ENCODE assay signal across 8 mouse cellular contexts in the genomic region with DNA sequence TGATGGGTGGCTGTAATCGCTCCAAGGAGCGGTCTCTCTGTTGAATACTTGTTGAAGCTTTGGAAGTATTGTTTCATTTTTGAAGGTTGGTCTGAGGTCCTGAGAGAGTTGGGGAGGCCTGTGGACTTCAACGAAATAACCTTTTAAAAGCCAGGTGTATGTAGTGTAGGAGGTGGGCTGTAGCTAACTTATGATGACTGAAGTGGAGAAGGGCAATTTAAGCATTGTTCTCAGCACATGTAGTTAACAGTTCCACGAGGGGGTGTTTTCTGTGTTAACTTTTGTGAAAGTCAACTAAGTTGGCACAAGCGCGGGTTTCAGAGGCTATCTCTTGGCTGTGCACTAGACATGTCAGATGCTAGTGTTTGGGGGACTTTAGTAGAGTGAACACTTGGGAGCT. TPM values are rescaled to one million over a fixed set of nuclear protein-coding genes. Genes with fewer than 3 reads are reported as not detected.
DNase-seq lines count a peak whose midpoint lies in the region; ATAC-seq and TF ChIP-seq lines count a peak whose summit lies in the region.

No protein-coding gene starts in this region.

- peak overlapping the region; percentile 94 for H3K9ac ChIP-seq in forebrain, embryonic 12.5 days
- peak overlapping the region; percentile 99 for H3K9ac ChIP-seq in limb, embryonic 13.5 days
- peak overlapping the region; percentile 88; the same call in 1 of the 2 replicates for H3K9ac ChIP-seq in stomach, postnatal 0 days (ENCODE audit: low read length)

- TF ChIP-seq CTCF in stomach, postnatal 0 days (IDR thresholded peaks at IDR 0.05; ENCODE audit: low read depth), result no peak

- H3K27ac ChIP-seq in forebrain, embryonic 12.5 days, result 0 out of 2 replicates have a peak overlapping the region, but pooled peaks have one; percentile 97
- no peak overlapping the region; the same call in 1 of the 2 replicates for H3K27ac ChIP-seq in limb, embryonic 13.5 days
- no peak overlapping the region for H3K27ac ChIP-seq in stomach, postnatal 0 days (replicated peaks)

- no peak for TF ChIP-seq EP300 in stomach, postnatal 0 days (optimal IDR thresholded peaks at IDR 0.05)

- no peak for ATAC-seq in forebrain, embryonic 12.5 days (ENCODE audit: low FRiP score)
- no peak for ATAC-seq in limb, embryonic 13.5 days (ENCODE audit: low FRiP score, low read depth)
- ATAC-seq in stomach, postnatal 0 days (ENCODE audit: low FRiP score, low TSS enrichment), result no peak

- no peaks in the 10 kb centered on the region for H3K9me3 ChIP-seq in forebrain, embryonic 12.5 days
- H3K9me3 ChIP-seq in limb, embryonic 13.5 days, result no peaks in the 10 kb centered on the region
- H3K9me3 ChIP-seq in stomach, postnatal 0 days (ENCODE audit: control insufficient read depth, low read length), result no peaks in the 10 kb centered on the region

- peak overlapping the region; percentile 59 for H3K4me2 ChIP-seq in forebrain, embryonic 12.5 days
- H3K4me2 ChIP-seq in limb, embryonic 13.5 days (replicated peaks), result peak overlapping the region; percentile 68
- peak overlapping the region; percentile 65 for H3K4me2 ChIP-seq in stomach, postnatal 0 days (replicated peaks; ENCODE audit: low read depth)

- H3K4me1 ChIP-seq in forebrain, embryonic 12.5 days, result peaks cover 21% of the 10 kb centered on the region
- H3K4me1 ChIP-seq in limb, embryonic 13.5 days, result peaks cover 26% of the 10 kb centered on the region
- no peaks in the 10 kb centered on the region for H3K4me1 ChIP-seq in stomach, postnatal 0 days (replicated peaks; ENCODE audit: control insufficient read depth, insufficient read depth)

- no peaks in the 10 kb centered on the region for H3K27me3 ChIP-seq in forebrain, embryonic 12.5 days
- H3K27me3 ChIP-seq in limb, embryonic 13.5 days, result no peaks in the 10 kb centered on the region
- no peaks in the 10 kb centered on the region for H3K27me3 ChIP-seq in stomach, postnatal 0 days (ENCODE audit: control insufficient read depth, insufficient read depth, low read length)

- no peaks in the 10 kb centered on the region for H3K36me3 ChIP-seq in forebrain, embryonic 12.5 days (replicated peaks)
- H3K36me3 ChIP-seq in limb, embryonic 13.5 days, result 0 out of 2 replicates have a peak, but pooled peaks cover 3% of the 10 kb centered on the region
- H3K36me3 ChIP-seq in stomach, postnatal 0 days (ENCODE audit: control insufficient read depth, insufficient read depth, low read length), result no peaks in the 10 kb centered on the region

- peak overlapping the region; percentile 88 for H3K4me3 ChIP-seq in forebrain, embryonic 12.5 days (replicated peaks)
- H3K4me3 ChIP-seq in limb, embryonic 13.5 days, result peak overlapping the region; percentile 88
- H3K4me3 ChIP-seq in stomach, postnatal 0 days (ENCODE audit: low read depth, low read length), result peak overlapping the region; percentile 96

- 57% methylated on average over 6 of the region's 6 CpGs for WGBS in forebrain, embryonic 12.5 days
- 49% methylated on average over 6 of the region's 6 CpGs for WGBS in limb, embryonic 13.5 days
- 40% methylated on average over 6 of the region's 6 CpGs for WGBS in stomach, postnatal 0 days

- peak; percentile 30 for DNase-seq in cerebellum, adult 9-11 months
- no peak for DNase-seq in cerebellum, postnatal 4 days (ENCODE audit: low spot score in 2 of 2)
- peak; percentile 52 for DNase-seq in 3T3-L1 (ENCODE audit: low read depth, low spot score)
- DNase-seq in stomach, postnatal 0 days (ENCODE audit: low spot score), result no peak
- no peak for DNase-seq in cerebellum, adult 11-12 months
- DNase-seq in adrenal gland, postnatal 36 days, result no peak

RNA-seq across cellular contexts. Expression of gene Pds5b, which starts 1.3 kb away (rescaled TPM):
- polyA plus RNA-seq in forebrain, embryonic 12.5 days (2016; fragmentation: Nextera tagmentation; extraction: Ambion mirVana), result 46.2 and 47.4 TPM in 2 replicates
- 40.3 and 43.9 TPM in 2 replicates for polyA plus RNA-seq in limb, embryonic 13.5 days (2015; fragmentation: Nextera tagmentation; extraction: Ambion mirVana)
- 8.3 and 9.1 TPM in 2 replicates for polyA plus RNA-seq in stomach, postnatal 0 days (2015; fragmentation: Nextera tagmentation; extraction: Ambion mirVana)
- total RNA-seq in adrenal gland, postnatal 36 days (2021), result 10 to 100 TPM; 24.9 to 25.4 TPM

RNA-seq across cellular contexts. Expression of gene N4bp2l2, which starts 8.9 kb away (rescaled TPM):
- 34.6 and 39.4 TPM in 2 replicates for polyA plus RNA-seq in forebrain, embryonic 12.5 days (2016; fragmentation: Nextera tagmentation; extraction: Ambion mirVana)
- 49.3 and 50.3 TPM in 2 replicates for polyA plus RNA-seq in limb, embryonic 13.5 days (2015; fragmentation: Nextera tagmentation; extraction: Ambion mirVana)
- polyA plus RNA-seq in stomach, postnatal 0 days (2015; fragmentation: Nextera tagmentation; extraction: Ambion mirVana), result 32.1 and 34.2 TPM in 2 replicates
- total RNA-seq in adrenal gland, postnatal 36 days (2021), result 10 to 100 TPM; 79.0 to 87.5 TPM

Comparison
In these comparisons a context has a peak if more than half of its experiments do, and no peak if none do; other contexts are left out.
1. DNase-seq: peak in cerebellum, adult 9-11 months (single experiment) and 3T3-L1 (single experiment); none in cerebellum, postnatal 4 days (0 of 2), stomach, postnatal 0 days (single experiment), cerebellum, adult 11-12 months (single experiment) and adrenal gland, postnatal 36 days (0 of 2).
2. Peak in every context shown above with its lines, with median percentiles within 50 percentile points of each other: H3K4me2 ChIP-seq, H3K4me3 ChIP-seq and H3K9ac ChIP-seq.